Mouse (Mus musculus): ENCODE measurements around the gene Dnaic2. TPM values are rescaled to one million over a fixed set of nuclear protein-coding genes. Genes with fewer than 3 reads are reported as not detected.
A peak's percentile ranks its signal among the peaks of the same experiment; 100 is the strongest.

Dnaic2 gene
- total RNA-seq, 1 experiment from 2014 or later, result not detected

- ATAC-seq (replicated peaks; ENCODE audit: low read depth, poor library complexity, severe bottlenecking), result no peak
These were observed 9.9 kb downstream of the Dnaic2 start for GRCm38 (mm10) chr11:114736913-114737624.

GRCm38 (mm10) chr11:114740598-114740997, 13.4 kb downstream of the Dnaic2 start:
- ATAC-seq (replicated peaks; ENCODE audit: low read depth, poor library complexity, severe bottlenecking), result no peak

- ATAC-seq (replicated peaks; ENCODE audit: low read depth, poor library complexity, severe bottlenecking), result no peak
These were observed 14.2 kb downstream of the Dnaic2 start for GRCm38 (mm10) chr11:114741451-114741850.

- peak; percentile 97 for ATAC-seq (replicated peaks; ENCODE audit: low read depth, poor library complexity, severe bottlenecking)
These were observed 17.9 kb downstream of the Dnaic2 start for GRCm38 (mm10) chr11:114745134-114745533.

GRCm38 (mm10) chr11:114747564-114748138, 20.4 kb downstream of the Dnaic2 start:
- ATAC-seq (replicated peaks; ENCODE audit: low read depth, poor library complexity, severe bottlenecking), result peak; percentile 39; the same call in 1 of the 2 replicates

GRCm38 (mm10) chr11:114764820-114765818, 37.9 kb downstream of the Dnaic2 start, which contains the start of gene Kif19a:
Gene Kif19a, plus strand, starts transcription at chr11:114765388.
- ATAC-seq (replicated peaks; ENCODE audit: low read depth, poor library complexity, severe bottlenecking), result peak; percentile 84

- ATAC-seq (replicated peaks; ENCODE audit: low read depth, poor library complexity, severe bottlenecking), result no peak
These were observed 42.7 kb downstream of the Dnaic2 start for GRCm38 (mm10) chr11:114769911-114770310.

- ATAC-seq (replicated peaks; ENCODE audit: low read depth, poor library complexity, severe bottlenecking), result no peak
These were observed 44.7 kb downstream of the Dnaic2 start for GRCm38 (mm10) chr11:114771896-114772295.

- no peak for ATAC-seq (replicated peaks; ENCODE audit: low read depth, poor library complexity, severe bottlenecking)
These were observed 52.9 kb downstream of the Dnaic2 start for GRCm38 (mm10) chr11:114780076-114780475.

GRCm38 (mm10) chr11:114785892-114786291, 58.7 kb downstream of the Dnaic2 start:
- ATAC-seq (replicated peaks; ENCODE audit: low read depth, poor library complexity, severe bottlenecking), result no peak

GRCm38 (mm10) chr11:114786326-114786725, 59.1 kb downstream of the Dnaic2 start:
- no peak; the same call in 1 of the 2 replicates for ATAC-seq (replicated peaks; ENCODE audit: low read depth, poor library complexity, severe bottlenecking)

GRCm38 (mm10) chr11:114787611-114788010, 60.4 kb downstream of the Dnaic2 start:
- ATAC-seq (replicated peaks; ENCODE audit: low read depth, poor library complexity, severe bottlenecking), result no peak

- ATAC-seq (replicated peaks; ENCODE audit: low read depth, poor library complexity, severe bottlenecking), result peak; percentile 75
These were observed 62.0 kb downstream of the Dnaic2 start for GRCm38 (mm10) chr11:114789061-114789714.

GRCm38 (mm10) chr11:114789716-114790115, 62.5 kb downstream of the Dnaic2 start:
- no peak for ATAC-seq (replicated peaks; ENCODE audit: low read depth, poor library complexity, severe bottlenecking)

GRCm38 (mm10) chr11:114790171-114790570, 63.0 kb downstream of the Dnaic2 start:
- no peak for ATAC-seq (replicated peaks; ENCODE audit: low read depth, poor library complexity, severe bottlenecking)

- no peak for ATAC-seq (replicated peaks; ENCODE audit: low read depth, poor library complexity, severe bottlenecking)
These were observed 63.6 kb downstream of the Dnaic2 start for GRCm38 (mm10) chr11:114790841-114791240.

- ATAC-seq (replicated peaks; ENCODE audit: low read depth, poor library complexity, severe bottlenecking), result no peak
These were observed 64.2 kb downstream of the Dnaic2 start for GRCm38 (mm10) chr11:114791351-114791889.

GRCm38 (mm10) chr11:114791891-114792411, 64.7 kb downstream of the Dnaic2 start:
- no peak for ATAC-seq (replicated peaks; ENCODE audit: low read depth, poor library complexity, severe bottlenecking)

- ATAC-seq (replicated peaks; ENCODE audit: low read depth, poor library complexity, severe bottlenecking), result peak; percentile 23; the same call in 1 of the 2 replicates
These were observed 65.8 kb downstream of the Dnaic2 start for GRCm38 (mm10) chr11:114792931-114793494.

Measured in common myeloid progenitor, adult 5-6 weeks (primary cell).